Mouse (Mus musculus) colon, adult 2 months (tissue): Measurements from ENCODE around the gene 9330161L09Rik. TPM values are rescaled to one million over a fixed set of nuclear protein-coding genes. Genes with fewer than 3 reads are reported as not detected.

Experiments used
- polyA plus RNA-seq: library from polyadenylated mRNA; depleted of rRNA; stranded (reverse); fragments of >200 nt; gene quantifications from 2 replicates; pipeline ENCODE4 v1.2.3, GENCODE M21; 2012; rRNA removed

9330161L09Rik gene
- polyA plus RNA-seq = 0.38 and 0.50 TPM in 2 replicates

DNA sequence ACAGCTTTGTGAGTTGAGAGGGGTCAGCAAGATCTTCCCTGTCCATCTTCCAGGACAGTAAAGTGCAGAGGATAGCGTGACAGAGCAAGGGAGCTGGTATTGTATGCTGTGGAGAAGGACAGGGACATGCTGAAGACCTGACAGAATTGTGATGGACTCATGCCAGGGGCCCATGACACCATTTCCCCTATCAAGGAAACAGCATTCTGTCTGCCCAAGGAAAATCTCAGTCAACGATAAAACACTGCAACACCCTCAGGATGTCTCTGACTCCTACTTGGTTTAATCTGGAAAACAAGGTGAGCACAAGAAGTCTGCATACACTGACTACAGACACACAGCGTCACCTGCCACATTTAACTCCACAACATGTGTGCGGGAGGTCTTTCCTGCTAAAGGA is at the start of gene 9330161L09Rik:
9330161L09Rik (minus strand) TSS at position 101 of the 400 bp plus-strand sequence.

GRCm38 (mm10) chr12:103457140-103457539 is 49.5 kb upstream of the 9330161L09Rik start, which contains the start of gene Ifi27l2b:
Gene Ifi27l2b (minus strand): TSS chr12:103457223.

DNA sequence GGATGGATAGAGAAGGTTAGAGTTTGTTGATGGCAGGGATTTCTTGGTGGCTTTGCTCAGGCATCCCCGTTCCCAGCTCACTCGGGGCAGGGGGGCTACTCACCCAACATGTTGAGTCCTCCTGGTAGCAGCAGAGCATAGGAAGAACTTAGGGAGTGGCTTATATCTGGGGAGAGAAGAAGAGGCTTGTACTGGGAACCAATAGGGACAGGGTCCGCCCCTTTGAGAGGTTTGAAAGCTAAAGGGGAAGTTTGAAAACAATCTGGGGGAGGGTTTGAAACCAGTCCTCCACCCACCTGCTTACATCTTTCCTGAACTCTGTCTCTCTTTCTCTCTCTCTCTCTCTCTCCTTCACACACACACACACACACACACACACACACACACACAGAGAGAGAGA is 35.9 kb upstream of the 9330161L09Rik start, which contains the start of gene Ifi27l2a:
Ifi27l2a (minus strand) TSS at position 157 of the 400 bp plus-strand sequence.

DNA sequence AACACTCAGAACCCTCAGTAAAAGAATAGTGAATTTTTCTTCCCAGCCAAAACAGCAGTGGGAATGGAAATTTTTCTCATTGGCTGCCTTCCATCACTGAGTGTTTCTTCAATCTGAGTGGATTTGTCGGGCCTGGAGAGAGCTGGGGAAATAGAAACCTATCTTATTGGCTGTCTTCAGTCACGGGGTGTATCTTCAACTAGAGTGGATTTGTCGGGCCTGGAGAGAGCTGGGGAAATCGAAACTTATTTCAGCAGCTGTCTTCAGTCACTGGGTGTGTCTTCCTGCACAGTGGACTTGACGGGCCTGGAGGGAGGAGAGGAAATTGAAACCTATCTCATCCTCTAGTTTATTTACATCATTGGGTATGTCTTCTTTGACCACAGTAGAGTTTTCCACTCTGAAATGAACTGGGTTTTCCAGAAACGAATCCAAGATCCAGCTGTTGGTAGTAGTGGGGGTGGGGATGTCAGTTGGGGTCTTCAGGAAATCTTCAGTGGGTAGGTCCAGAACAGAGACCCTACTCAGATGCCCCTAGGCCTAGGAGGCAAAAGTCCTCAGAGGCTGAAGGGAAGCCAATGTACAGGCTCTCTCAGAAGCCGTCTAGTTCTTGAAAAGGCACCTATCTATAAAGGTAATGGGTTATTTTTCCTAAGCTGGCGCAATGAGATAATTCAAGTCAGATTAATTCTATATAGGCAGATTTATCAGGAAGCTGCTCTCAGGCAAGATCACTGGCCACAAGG is 26.5 kb upstream of the 9330161L09Rik start, which contains the start of gene Ifi27:
Ifi27 (plus strand) TSS at position 226 of the 746 bp plus-strand sequence.

GRCm38 (mm10) chr12:103425729-103426470 is 18.3 kb upstream of the 9330161L09Rik start, which contains the start of gene Ddx24:
Gene Ddx24 (minus strand): TSS chr12:103425830.

DNA sequence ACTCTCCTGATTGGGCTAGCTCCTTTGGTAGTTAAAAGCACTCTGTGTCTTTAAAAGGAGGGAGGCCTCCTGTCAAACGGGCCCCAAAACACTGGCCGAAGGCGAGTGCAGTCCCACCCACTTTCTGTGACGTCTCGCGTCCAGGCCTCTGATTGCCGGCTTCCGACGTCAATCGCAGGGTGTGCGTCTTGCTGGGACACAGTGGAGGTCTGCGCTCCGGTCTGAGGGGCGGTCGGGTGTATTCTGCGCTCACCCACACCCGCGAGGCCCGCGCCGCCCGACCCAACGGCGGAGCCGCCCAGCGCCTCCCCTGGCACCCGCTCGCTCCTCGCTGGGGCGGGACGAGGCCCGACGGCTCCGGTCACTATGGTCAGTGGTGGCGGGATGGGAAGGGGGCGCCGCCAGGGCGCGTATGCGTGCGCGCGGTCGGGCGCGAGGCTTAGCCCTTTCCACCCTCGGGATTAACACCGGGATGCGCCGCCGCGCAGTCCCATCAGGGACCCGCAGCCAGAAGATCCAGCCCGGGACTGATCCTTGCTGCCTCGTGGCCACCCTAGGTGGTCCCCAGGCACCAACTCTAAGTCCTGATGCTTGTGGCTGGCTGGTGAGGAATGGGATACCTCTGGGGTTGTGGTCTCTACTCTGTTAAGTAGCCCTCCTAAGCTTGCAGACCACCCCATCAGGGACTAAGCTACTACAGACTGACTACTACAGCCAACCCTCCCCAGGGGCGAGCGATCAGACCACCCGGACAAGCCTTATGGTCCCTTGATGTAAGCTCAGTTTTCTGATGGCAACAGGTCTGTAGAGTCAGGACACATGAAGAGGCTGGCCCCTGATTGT is 18.9 kb downstream of the 9330161L09Rik start, which contains the start of gene Otub2:
Otub2 (plus strand) TSS at position 178 of the 843 bp plus-strand sequence.

Other genes starting within 250 kb of the 9330161L09Rik start
- 4.4 and 4.5 TPM in 2 replicates for gene Prima1, start 165.7 kb downstream of the 9330161L09Rik start, polyA plus RNA-seq
- not detected in 2 replicates for gene Fam181a, start 96.8 kb downstream of the 9330161L09Rik start, polyA plus RNA-seq
- 72.2 and 87.2 TPM in 2 replicates for gene Asb2, start 51.8 kb downstream of the 9330161L09Rik start, polyA plus RNA-seq
- gene Otub2, start 19.1 kb downstream of the 9330161L09Rik start, polyA plus RNA-seq = 1.7 and 2.0 TPM in 2 replicates
- gene Ddx24, start 18.0 kb upstream of the 9330161L09Rik start, polyA plus RNA-seq = 19.9 and 27.8 TPM in 2 replicates
- gene Ifi27, start 26.4 kb upstream of the 9330161L09Rik start, polyA plus RNA-seq = 150 and 212 TPM in 2 replicates
- gene Ifi27l2a, start 35.9 kb upstream of the 9330161L09Rik start, polyA plus RNA-seq = 288 and 311 TPM in 2 replicates
- 123 and 151 TPM in 2 replicates for gene Ifi27l2b, start 49.4 kb upstream of the 9330161L09Rik start, polyA plus RNA-seq
- 0.09 and 0.19 TPM in 2 replicates for gene Ppp4r4, start 124.5 kb upstream of the 9330161L09Rik start, polyA plus RNA-seq
- 0.07 and 0.13 TPM in 2 replicates for gene Serpina10, start 223.6 kb upstream of the 9330161L09Rik start, polyA plus RNA-seq
- not detected in 2 replicates for gene Serpina6, start 249.4 kb upstream of the 9330161L09Rik start, polyA plus RNA-seq